Mouse (Mus musculus): Measurements from ENCODE around the gene Serpinb6d.

The Serpinb6d gene

GRCm38 (mm10) chr13:33661105-33661504, at the start of gene Serpinb6d:
Serpinb6d (plus strand) TSS chr13:33661405.
- no peak for DNase-seq (ENCODE audit: low spot score in 2 of 2)

DNA sequence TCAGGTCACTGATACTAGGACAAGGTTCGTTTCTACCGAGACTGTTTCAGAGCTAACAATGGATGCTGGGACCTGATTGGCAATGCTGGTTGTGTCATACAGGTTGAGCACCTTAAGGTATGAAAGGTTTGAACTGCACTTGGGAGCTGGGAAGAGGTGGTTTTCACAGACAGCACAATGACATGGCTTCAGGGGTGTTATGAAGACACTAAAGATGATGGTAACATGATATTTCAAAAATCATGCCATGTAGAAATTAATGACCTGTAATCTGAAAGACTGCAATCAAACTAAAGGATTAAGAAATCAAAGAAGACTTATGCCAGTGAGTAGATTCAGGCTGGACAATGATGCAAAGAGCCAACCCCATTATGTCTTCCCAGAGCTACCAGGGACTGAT, 38.3 kb upstream of the Serpinb6d start:
- DNase-seq (ENCODE audit: low spot score in 2 of 2): no peak

DNA sequence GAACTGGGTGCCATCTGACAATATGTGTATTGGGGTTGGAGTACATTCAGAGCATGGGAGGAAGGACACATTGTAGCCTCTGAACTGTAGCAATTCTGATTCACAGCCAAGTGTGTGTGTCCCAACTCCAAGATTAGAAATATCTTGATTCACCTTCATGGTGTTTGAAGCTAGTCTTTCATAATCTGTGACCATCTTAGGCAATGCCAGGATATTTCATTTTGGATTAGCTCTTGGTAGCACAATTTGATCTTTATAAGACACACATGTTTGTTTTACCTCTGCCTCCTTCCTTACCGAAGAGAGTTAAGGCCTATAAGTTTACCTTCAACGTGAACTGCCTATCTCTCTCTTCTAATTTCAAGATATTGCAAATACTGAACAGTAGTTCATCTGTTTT, 18.7 kb upstream of the Serpinb6d start:
- DNase-seq (ENCODE audit: low spot score in 2 of 2): no peak

DNA sequence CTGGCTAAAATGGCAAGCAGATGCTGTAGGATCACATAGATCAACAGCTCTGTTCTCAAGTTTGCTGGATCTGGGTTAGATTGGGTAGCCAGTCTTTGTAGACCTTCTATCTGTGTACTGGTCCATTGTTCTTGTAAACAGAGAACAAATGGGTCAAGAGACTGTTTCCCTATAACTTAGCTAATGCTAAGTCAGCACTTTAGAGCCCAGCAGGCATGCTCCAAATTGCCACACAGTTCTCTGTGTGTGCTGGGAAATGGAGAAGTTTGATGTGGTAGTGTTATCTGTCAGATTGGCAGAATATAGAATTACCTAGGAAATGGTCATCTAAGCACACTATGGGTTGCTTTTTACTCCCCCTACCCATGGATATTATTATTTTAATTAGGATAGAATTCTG, 1.3 kb downstream of the Serpinb6d start:
- no peak for DNase-seq (ENCODE audit: low spot score in 2 of 2)

DNA sequence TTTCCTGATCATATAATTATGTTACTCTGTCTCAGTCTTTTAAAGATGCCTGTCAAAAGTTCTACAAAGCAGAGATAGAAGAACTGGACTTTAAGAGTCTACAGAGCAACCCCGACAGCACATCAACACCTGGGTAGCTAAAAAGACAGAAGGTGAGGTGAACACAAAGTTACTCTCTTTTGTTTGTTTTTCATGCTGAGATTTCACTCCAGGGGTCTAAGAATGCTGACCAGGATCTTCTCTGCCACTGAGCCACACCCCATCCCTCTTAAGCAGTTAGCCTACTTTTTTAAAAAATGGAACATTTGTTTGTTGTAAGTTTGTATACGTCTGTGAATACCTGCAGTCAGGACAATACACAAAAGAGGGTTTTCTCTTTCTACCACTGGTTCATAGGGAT, 59.1 kb downstream of the Serpinb6d start:
- DNase-seq (ENCODE audit: low spot score in 2 of 2): no peak

Data from urinary bladder, adult 18-20 months (tissue).